Mouse (Mus musculus) small intestine, adult 10 weeks (tissue): ENCODE data around the gene Gm8909. TPM values are rescaled to one million over a fixed set of nuclear protein-coding genes. Genes with fewer than 3 reads are reported as not detected.

Source experiments
- polyA plus RNA-seq: library from polyadenylated mRNA; stranded (reverse); fragments of 350-450 nt; fragmentation: Illumina TruSeq; extraction: RNeasy Lipid Tissue Mini Kit (QIAGEN cat#74804); gene quantifications from one replicate; pipeline ENCODE4 v1.2.3, GENCODE M21; 2014; ENCODE audit warnings: low replicate concordance

The Gm8909 gene
- 18.8 TPM for polyA plus RNA-seq

DNA sequence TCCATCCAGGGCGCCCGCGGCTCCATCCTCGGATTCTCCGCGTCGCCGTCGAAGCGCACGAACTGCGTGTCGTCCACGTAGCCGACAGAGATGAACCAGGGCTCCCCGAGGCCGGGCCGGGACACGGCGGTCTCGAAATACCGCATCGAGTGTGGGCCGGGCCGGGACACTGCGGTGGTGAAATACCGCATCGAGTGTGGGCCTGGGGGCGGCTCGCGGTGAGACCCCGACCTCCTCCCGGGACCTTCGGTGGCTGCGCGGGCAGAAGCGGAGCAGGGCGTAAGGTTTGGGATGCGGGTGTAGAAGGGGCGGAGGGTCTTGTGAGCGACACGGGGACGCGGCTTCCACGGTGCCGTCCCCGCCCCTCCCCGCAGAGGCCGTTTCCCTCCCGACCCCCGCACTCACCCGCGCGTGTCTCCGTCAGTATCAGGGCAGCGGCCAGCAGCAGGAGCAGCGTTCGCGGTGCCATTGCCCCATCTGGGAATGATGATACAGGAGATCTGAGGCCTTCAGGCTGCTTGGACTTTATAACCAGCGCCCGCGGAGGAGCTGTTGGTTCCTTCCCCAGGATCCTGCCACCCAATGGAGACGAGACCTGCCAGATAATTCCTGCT is at the start of gene Gm8909:
TSS of gene Gm8909 (minus strand) at position 499 of the 614 bp plus-strand sequence.

GRCm38 (mm10) chr17:36190169-36190507 is 21.8 kb upstream of the Gm8909 start, which contains the start of gene H2-T3:
H2-T3 (minus strand) TSS chr17:36190287.

DNA sequence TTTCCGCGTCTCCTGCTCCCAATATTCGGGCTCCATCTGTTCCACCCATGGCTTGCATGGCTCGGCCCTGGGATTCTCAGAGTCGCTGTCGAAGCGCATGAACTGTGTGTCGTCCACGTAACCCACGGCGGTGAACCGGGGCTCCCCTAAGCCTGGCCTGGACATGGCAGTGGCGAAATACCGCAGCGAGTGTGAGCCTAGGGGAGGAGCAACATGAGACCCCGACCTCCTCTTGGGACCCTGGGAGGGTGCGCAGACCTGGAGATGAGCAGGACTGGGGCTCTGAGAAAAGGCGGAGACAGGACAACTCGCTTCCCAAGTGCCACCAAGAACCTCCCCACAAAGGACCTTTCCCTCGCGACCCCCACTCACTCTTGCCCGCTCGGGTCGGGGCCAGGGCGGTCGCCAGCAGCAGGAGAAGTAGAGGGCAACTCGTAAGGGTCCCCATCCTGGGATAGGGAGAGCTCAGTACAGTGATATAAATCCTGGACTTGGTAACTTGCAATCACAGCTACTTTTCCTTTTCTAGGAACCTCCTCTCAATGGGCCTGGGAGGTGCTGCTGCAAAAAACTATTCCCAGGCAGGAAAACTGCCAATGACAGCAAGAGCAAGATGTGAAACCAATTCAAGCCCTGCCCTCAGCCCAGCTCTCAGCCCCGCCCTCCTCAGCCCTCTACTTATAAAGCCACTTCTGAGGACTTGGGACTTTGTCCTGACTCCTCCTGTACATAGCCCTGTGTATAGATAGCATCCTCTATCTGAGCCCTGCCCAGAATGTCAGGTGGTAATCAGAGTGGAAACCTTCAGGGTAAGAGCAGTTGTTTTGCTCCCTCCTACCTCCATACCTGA is 39.1 kb downstream of the Gm8909 start, which contains the start of gene Gm7030:
TSS of gene Gm7030 (minus strand) at position 458 of the 850 bp plus-strand sequence.

GRCm38 (mm10) chr17:36121352-36122020 is 46.9 kb downstream of the Gm8909 start, which contains the start of gene Gm19684:
Gm19684 (plus strand) TSS chr17:36121678.

Other genes starting within 250 kb of the Gm8909 start
- gene Abcf1, start 198.8 kb downstream of the Gm8909 start, polyA plus RNA-seq: 36.1 TPM
- gene Gnl1, start 188.7 kb downstream of the Gm8909 start, polyA plus RNA-seq: 0.56 TPM
- 0.59 TPM for gene Prr3, start 188.3 kb downstream of the Gm8909 start, polyA plus RNA-seq
- 5.7 TPM for gene H2-T24, start 148.0 kb downstream of the Gm8909 start, polyA plus RNA-seq
- gene H2-T23, start 135.7 kb downstream of the Gm8909 start, polyA plus RNA-seq: 8.8 TPM
- gene H2-T22, start 125.8 kb downstream of the Gm8909 start, polyA plus RNA-seq: 8.7 TPM
- gene Gm6034, start 125.6 kb downstream of the Gm8909 start, polyA plus RNA-seq: not detected
- 6.5 TPM for gene Gm11127, start 110.2 kb downstream of the Gm8909 start, polyA plus RNA-seq
- gene Gm19684, start 46.9 kb downstream of the Gm8909 start, polyA plus RNA-seq: not detected
- gene Gm7030, start 39.1 kb downstream of the Gm8909 start, polyA plus RNA-seq: not detected
- 85.1 TPM for gene H2-T3, start 21.8 kb upstream of the Gm8909 start, polyA plus RNA-seq
- gene Rpp21, start 89.5 kb upstream of the Gm8909 start, polyA plus RNA-seq: 7.6 TPM
- gene Trim39, start 103.7 kb upstream of the Gm8909 start, polyA plus RNA-seq: 18.1 TPM
- not detected for gene H2-M10.2, start 118.0 kb upstream of the Gm8909 start, polyA plus RNA-seq
- gene H2-M10.1, start 157.6 kb upstream of the Gm8909 start, polyA plus RNA-seq: not detected
- gene H2-M10.3, start 199.9 kb upstream of the Gm8909 start, polyA plus RNA-seq: not detected